Mouse (Mus musculus): ENCODE data around the gene Nagpa.
"Not testable (repeated sequence)": the region's sequence is repeated elsewhere in the genome, so short reads cannot be mapped to it uniquely, and the experiment has no call there.

Gene Nagpa

GRCm38 (mm10) chr16:5203668-5204433 is at the start of gene Nagpa:
Nagpa (minus strand) TSS chr16:5204012.
- peak; percentile 77 for DNase-seq (ENCODE audit: low spot score)

- DNase-seq (ENCODE audit: low spot score), result no peak
These were observed 48.4 kb upstream of the Nagpa start for GRCm38 (mm10) chr16:5252260-5252659.

GRCm38 (mm10) chr16:5250891-5251290 is 47.1 kb upstream of the Nagpa start:
- DNase-seq (ENCODE audit: low spot score), result no peak

GRCm38 (mm10) chr16:5244411-5244810 is 40.6 kb upstream of the Nagpa start:
- peak; percentile 40 for DNase-seq (ENCODE audit: low spot score)

- DNase-seq (ENCODE audit: low spot score), result no peak
These were observed 39.1 kb upstream of the Nagpa start for GRCm38 (mm10) chr16:5242882-5243281.

- no peak for DNase-seq (ENCODE audit: low spot score)
These were observed 38.5 kb upstream of the Nagpa start for GRCm38 (mm10) chr16:5242355-5242754.

GRCm38 (mm10) chr16:5233418-5234313 is 29.9 kb upstream of the Nagpa start, which contains the start of gene Alg1:
Alg1 (plus strand) TSS chr16:5233621.
- DNase-seq (ENCODE audit: low spot score), result peak; percentile 92

- DNase-seq (ENCODE audit: low spot score), result no peak
These were observed 29.2 kb upstream of the Nagpa start for GRCm38 (mm10) chr16:5232982-5233381.

- DNase-seq (ENCODE audit: low spot score), result not testable (repeated sequence)
These were observed 24.3 kb upstream of the Nagpa start for GRCm38 (mm10) chr16:5228103-5228502.

- not testable (repeated sequence) for DNase-seq (ENCODE audit: low spot score)
These were observed 23.7 kb upstream of the Nagpa start for GRCm38 (mm10) chr16:5227501-5227900.

- DNase-seq (ENCODE audit: low spot score), result not testable (repeated sequence)
These were observed 22.7 kb upstream of the Nagpa start for GRCm38 (mm10) chr16:5226534-5226933.

GRCm38 (mm10) chr16:5222140-5222539 is 18.3 kb upstream of the Nagpa start, which contains the start of gene AU021092:
AU021092 (minus strand) TSS chr16:5222299.
- DNase-seq (ENCODE audit: low spot score), result no peak

GRCm38 (mm10) chr16:5221403-5221802 is 17.6 kb upstream of the Nagpa start:
- DNase-seq (ENCODE audit: low spot score), result no peak

GRCm38 (mm10) chr16:5217341-5218133 is 13.7 kb upstream of the Nagpa start:
- no peak for DNase-seq (ENCODE audit: low spot score)

GRCm38 (mm10) chr16:5216686-5217085 is 12.9 kb upstream of the Nagpa start:
- DNase-seq (ENCODE audit: low spot score), result no peak

- no peak for DNase-seq (ENCODE audit: low spot score)
These were observed 10.3 kb upstream of the Nagpa start for GRCm38 (mm10) chr16:5214126-5214525.

- DNase-seq (ENCODE audit: low spot score), result no peak
These were observed 8.3 kb upstream of the Nagpa start for GRCm38 (mm10) chr16:5212150-5212549.

- no peak for DNase-seq (ENCODE audit: low spot score)
These were observed 6.6 kb upstream of the Nagpa start for GRCm38 (mm10) chr16:5210365-5210764.

- DNase-seq (ENCODE audit: low spot score), result no peak
These were observed 2.2 kb upstream of the Nagpa start for GRCm38 (mm10) chr16:5206051-5206450.

GRCm38 (mm10) chr16:5205431-5205970 is 1.7 kb upstream of the Nagpa start:
- DNase-seq (ENCODE audit: low spot score), result no peak

- DNase-seq (ENCODE audit: low spot score), result peak; percentile 30
These were observed 612 bp downstream of the Nagpa start for GRCm38 (mm10) chr16:5203200-5203599.

- peak; percentile 44 for DNase-seq (ENCODE audit: low spot score)
These were observed 1.1 kb downstream of the Nagpa start for GRCm38 (mm10) chr16:5202681-5203080.

Measured in c-Kit-positive CD71-positive TER-119-positive erythroid progenitor cells, embryonic 14.5 days (primary cell).